Mouse (Mus musculus) spleen, postnatal 36 days (tissue): ENCODE data around the gene Macf1.
A peak's percentile ranks its signal among the peaks of the same experiment; 100 is the strongest.

ENCODE experiments used
- DNase-seq, 2 experiments: peaks; one replicate each; pipeline ENCODE4 v3.0.0; 2022; ENCODE audit warnings: low spot score in 2 of 2, mixed read lengths in 1 of 2

Macf1 gene

DNA sequence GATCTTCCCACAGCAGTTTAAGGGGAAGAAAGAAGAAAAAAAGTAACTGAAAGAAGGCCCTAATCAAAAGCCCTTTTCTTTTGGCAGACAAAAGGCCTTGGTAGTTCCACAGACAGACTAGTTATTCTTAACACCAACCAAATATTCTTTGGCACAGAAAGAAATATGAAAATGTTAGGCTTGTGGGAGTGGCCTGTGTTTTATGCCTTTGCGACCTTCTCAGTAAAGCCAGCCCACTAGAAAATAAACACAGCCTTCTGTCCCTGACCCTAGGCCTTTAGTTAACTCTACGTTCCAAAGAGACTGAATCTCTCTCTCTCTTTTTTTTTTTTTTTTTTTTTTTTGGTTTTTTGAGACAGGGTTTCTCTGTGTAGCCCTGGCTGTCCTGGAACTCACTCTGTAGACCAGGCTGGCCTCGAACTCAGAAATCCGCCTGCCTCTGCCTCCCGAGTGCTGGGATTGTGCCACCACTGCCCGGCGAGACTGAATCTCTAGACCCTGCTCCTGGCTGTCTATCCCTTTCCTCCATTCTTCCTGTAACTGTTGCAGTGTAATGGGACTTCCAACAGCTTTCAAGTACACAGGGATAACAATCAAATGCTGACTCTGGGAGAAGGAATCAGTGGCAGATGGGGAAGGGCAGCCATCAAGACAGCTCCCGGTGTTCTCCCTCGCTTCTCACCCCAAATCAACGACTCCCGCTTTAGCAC is 85.5 kb downstream of the Macf1 start:
- DNase-seq, result no peak

DNA sequence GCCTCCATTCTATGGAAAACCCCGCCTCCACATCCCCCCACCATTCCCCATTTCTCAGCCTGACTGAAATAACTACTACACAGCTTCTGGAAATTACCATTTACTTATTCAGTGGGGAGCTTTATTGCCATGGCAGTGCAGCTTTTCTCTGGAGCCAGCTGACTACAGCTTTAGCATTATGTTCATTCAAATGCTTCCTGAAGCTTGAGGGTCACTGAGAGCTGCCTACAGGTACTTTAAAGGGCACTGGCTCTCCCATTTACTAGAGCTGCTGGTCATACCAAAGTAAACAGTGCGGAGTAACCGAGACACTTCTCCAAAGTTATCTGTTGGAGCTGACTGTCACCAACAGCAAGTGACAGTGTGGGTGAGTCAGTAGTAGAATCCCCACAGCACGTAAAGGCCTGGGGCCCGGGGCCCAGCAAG is 89.8 kb downstream of the Macf1 start:
- no peak for DNase-seq

GRCm38 (mm10) chr4:123593664-123594063 is 90.5 kb downstream of the Macf1 start:
- DNase-seq, result no peak

- no peak for DNase-seq
These were observed 92.1 kb downstream of the Macf1 start for GRCm38 (mm10) chr4:123592046-123592445.

DNA sequence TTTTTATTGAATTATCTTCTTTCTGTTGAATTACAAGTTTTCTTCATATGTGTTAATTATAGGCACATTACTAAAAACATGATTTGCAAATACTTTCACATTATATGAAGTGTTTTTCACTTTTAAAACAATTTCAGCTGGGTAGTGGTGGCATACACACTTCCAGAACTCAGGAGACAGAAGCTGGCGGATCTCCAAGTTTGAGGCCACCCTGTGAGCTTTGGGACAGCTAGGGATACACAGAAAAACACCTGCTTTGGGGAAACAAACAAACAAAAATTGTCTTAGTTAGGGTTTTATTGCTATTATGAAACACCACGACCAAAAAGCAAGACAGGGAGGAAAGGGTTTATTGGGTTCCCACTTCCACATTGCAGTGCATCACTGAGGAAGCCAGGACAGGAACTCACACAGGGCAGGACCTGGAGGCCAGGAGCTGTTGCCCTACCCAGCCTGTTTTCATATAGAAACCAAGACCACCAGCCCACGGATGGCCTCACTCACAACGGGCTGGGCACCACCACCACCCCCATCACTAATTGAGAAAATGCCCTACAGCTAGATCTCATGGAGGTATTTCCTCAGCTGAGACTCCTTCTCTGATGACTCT is 93.0 kb downstream of the Macf1 start:
- DNase-seq, result no peak

DNA sequence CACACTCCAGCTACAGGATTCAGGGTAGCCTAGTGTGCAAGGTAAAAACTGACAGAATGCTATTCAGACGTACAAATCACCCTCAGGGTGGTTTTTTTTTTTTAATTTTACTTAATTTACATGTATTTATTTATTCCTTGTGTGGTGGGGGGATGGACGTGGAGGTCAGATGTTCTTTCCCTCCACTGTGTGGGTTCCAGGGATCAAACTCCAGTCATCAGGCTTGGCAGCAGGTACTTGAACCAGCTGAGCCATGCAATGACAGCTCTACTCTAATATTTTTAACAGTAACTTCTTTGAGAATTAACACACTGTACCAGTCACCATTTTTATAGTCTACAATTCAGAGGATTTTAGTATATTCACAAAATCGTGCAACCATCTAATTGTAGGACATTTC is 94.7 kb downstream of the Macf1 start:
- DNase-seq, result no peak

DNA sequence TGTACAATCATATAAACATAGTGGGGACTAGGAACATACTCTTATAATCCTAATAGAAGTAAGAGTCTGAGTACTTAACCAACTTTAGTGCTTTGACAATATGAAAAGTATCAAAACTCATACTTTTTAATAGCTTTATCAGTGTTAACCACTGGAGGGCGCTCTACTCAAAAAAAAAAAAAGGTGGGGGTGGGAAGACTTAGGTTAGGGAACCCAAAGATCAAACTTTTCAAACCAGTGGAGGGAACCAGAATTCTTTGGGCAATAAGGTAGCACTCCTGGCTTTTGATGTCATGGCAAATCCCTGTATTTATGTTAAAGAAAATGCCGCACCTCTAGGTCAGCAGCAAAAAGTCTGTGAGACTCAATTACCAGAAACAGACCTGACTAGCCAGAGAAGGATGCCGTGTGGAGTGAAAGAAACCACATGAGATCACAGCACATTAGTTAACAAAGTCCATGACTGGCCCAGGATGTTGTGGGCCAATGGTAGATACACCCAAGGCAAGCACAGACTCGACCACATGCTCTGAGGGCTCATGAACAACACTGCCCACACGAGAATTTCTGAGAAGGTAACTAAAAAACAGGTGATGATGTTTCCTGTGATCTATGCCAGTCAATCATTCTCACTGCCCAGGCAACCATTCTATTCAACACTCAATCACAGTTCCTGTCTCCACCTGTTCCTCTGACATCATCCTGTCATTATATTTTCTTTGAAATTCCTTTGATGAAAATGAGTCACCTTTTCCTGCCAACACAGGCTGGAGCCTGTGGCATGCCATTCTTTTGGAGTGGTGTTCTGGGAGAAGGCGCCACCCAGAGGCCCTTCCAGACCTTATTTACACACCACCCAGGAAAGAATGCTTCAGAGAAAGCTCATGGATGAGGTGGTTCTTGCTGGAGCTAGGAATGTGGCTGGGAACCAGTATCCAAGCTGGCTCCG is 95.5 kb downstream of the Macf1 start:
- no peak for DNase-seq

DNA sequence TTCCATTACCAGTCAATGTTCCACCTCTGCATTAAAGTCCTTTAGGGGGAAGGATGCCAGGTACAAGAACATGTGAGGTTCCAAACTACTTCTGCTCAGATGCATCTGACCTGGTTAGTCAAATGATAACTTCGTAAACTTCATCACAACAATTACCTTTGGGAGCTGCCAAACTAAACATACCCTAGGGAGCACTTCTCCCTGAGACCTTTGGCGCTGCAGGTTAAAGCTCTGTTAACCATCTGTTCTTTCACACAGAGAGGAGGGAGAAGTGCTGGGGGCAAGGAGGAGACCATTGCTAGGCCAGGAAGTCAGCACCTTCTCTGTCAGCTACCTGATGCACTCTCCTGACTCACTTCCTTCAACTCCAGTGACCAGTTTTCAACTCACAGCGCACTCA is 96.5 kb downstream of the Macf1 start:
- DNase-seq, result no peak

DNA sequence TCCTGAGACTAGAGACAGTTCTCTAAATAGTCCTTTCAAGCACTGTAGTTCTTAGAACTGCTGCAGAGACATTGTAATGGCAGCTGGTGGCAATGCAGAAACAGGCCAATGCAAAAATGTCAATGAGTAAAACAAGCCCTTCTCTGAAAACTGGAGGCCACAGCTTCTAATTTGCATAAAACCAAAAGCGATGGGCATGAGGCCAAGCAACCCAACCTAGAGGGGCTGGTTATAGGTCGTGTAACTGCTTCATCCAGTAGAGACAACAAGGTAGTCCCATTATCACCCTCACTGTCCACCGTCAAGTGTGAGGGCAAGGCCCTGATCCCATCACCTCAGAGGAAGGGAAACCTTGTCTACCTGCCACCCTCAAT is 99.5 kb downstream of the Macf1 start:
- no peak for DNase-seq

- DNase-seq, result peak; percentile 34 to 54
These were observed 100.0 kb downstream of the Macf1 start for GRCm38 (mm10) chr4:123584084-123584719.

- peak; percentile 67 to 74 for DNase-seq
These were observed 106.6 kb downstream of the Macf1 start for GRCm38 (mm10) chr4:123577469-123578088.

GRCm38 (mm10) chr4:123572434-123573336 is 111.5 kb downstream of the Macf1 start:
- peak; percentile 58 to 64 for DNase-seq

- DNase-seq, result peak; percentile 78 to 79
These were observed 112.3 kb downstream of the Macf1 start for GRCm38 (mm10) chr4:123571869-123572268.

DNA sequence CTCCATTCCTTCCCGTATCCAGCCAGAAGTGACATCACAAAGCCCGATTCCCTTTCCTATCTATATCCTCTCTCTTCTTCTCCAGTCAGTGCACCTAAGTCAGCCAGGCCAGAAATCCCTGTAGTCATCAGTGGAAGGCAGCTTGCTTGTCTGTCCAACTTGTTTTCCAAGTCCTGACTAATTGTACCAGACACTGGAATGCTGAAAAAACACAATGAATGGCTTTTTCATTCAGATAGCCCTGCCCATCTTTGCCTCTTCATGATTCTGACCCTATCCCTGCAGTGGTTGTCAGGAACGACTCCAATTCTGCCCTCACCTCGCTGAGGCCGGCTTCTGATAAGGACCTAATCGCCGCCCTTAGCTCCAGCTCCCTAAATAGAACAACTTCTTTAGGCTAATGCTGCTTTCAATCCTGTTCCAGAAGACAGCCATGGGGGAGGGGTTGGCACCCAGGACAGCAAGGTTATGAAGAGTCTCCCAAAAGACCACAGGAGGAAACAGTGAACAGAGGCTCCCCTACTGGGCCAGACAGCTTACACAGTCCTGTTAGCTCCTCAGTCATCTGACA is 118.8 kb downstream of the Macf1 start:
- DNase-seq, result no peak

DNA sequence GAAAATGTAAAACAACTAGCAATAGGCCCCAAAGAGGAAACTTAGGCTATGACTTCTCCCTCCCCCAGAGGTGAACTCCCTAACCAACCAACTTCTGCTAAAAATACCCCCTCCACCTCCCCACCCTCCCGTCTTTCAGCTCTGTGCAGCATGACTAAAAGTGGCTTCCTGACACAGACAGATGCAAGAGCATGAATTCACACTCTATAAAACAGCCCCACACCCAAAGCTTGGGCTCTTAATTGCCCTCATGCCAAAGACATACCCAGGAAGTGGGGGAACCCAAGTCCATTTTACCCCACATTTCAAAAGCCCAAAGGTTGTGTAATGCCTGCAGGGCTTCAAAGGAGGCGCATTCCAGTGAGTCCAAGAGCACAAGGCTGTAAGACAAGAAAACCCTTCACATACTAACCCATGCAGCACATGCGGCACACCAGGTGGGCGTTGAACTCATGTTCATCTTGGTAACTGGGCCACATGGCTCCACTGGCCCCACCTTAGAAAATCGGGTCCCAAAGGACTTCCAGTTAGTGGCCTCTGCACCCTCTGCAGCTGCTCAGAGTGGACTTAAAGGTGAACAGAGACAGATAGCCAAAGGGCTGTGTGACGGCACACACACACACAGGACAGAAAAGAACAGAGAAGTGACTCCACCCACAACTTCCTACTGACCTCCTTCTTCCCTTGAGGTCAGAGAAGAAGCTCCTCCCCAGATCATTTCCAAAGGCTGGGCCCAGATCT is 119.9 kb downstream of the Macf1 start:
- peak; percentile 87 to 89 for DNase-seq

DNA sequence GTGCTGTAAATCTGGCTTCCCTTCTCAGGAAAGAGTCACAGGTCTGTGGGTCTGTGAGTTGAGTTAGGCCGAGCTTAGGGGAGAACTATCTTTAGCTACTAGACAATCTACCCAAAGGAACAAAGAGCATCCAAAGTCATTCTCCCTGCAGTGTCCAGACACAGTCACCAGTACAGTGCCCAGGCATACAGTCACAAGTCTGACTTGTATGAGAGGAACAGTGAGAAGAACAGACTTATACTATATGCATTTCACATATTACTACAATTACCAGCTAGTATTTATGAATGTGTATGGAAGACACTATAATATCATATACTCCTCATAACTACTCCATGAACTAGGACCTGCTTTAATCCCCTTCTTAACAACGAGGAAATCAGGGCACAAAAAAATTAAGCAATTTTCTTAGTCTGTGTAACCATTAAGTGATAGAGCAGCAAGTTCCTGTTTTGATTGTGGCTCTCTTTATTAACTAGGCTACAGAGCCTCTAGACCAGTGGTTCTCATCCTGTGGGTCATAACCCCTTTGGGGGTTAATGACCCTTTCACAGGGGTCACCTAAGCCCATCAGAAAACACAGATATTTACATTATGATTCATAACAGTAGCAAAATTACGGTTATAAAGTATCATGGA is 121.9 kb downstream of the Macf1 start:
- no peak for DNase-seq

- no peak for DNase-seq
These were observed 123.3 kb downstream of the Macf1 start for GRCm38 (mm10) chr4:123560896-123561295.

- peak; percentile 61 to 66 for DNase-seq
These were observed 125.7 kb downstream of the Macf1 start for GRCm38 (mm10) chr4:123558496-123558895.

GRCm38 (mm10) chr4:123555251-123555650 is 128.9 kb downstream of the Macf1 start:
- no peak for DNase-seq
